Mouse (Mus musculus): ENCODE results near the gene Ptpn20. TPM values are rescaled to one million over a fixed set of nuclear protein-coding genes. Genes with fewer than 3 reads are reported as not detected.

Ptpn20 gene
- polyA plus RNA-seq, 1 experiment, result 0.08 TPM

DNA sequence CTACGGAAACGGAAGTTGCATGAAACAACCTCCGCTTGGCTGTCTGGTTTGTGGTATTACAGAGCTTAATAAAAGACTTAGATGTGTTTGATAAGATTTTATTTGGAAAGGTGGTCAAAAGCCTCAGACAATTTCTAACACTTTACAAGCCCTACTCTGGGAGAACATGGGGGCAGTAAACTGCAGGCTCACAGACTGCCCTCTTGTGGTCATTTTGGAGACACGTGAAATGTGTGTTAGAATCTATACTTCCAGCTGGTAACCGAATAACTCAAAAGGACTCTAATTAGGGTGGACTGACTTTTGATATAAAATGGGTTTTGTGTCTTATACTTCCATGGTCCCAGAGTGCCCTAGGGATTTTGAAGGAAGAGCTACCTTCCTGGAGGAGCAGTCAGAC lies 50.4 kb downstream of the Ptpn20 start:
- DNase-seq, result no peak
- Histone ChIP-seq H3K4me1 (ENCODE audit: control insufficient read depth, insufficient read depth, low read length) (no peaks in the 10 kb centered on the region), H3K4me3 (replicated peaks; ENCODE audit: insufficient read depth, low read depth, low read length) (no peak overlapping the region), H3K27me3 (ENCODE audit: control insufficient read depth, insufficient read depth, low read length) (no peaks in the 10 kb centered on the region), H3K27ac (ENCODE audit: insufficient read depth, low read length) (no peak overlapping the region)
- no peak for TF ChIP-seq POLR2A (IDR thresholded peaks at IDR 0.05; ENCODE audit: borderline replicate concordance, insufficient read depth, low read length)
- TF ChIP-seq CTCF (IDR thresholded peaks at IDR 0.05; ENCODE audit: borderline replicate concordance, insufficient read depth, low read depth, low read length), result peak; percentile 23; the same call in 1 of the 2 replicates
- WGBS, result 79% methylated on average over 5 of the region's 5 CpGs

DNA sequence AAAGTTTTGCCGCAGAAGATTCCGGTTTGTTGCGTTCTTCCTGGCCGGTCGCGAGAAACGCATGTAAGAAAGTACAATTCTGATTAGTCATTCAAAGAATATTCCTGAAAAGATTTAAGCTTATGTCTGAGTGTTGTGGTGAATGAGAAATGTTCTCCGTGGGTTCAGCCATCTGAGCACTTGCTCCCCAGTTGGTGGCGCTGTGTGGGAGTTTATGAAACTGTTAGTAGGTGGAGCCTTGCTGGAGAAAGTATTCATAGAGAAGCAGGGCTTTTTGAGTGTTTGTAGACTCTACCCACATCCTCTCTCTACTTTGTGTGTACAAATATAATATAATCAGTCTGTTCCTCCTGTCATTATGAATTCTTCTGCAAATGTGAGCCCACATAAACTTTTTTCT lies 61.7 kb downstream of the Ptpn20 start:
- no peaks in the 10 kb centered on the region for H3K27me3 ChIP-seq (ENCODE audit: control insufficient read depth, insufficient read depth, low read length)
- WGBS, result 90% methylated on average over 9 of the region's 9 CpGs
- no peaks in the 10 kb centered on the region for H3K4me1 ChIP-seq (ENCODE audit: control insufficient read depth, insufficient read depth, low read length)
- DNase-seq, result no peak
- no peak for TF ChIP-seq POLR2A (IDR thresholded peaks at IDR 0.05; ENCODE audit: borderline replicate concordance, insufficient read depth, low read length)
- no peak for TF ChIP-seq CTCF (IDR thresholded peaks at IDR 0.05; ENCODE audit: borderline replicate concordance, insufficient read depth, low read depth, low read length)
- H3K4me3 ChIP-seq (replicated peaks; ENCODE audit: insufficient read depth, low read depth, low read length), result no peak overlapping the region
- no peak overlapping the region for H3K27ac ChIP-seq (ENCODE audit: insufficient read depth, low read length)

- 90% methylated on average over 7 of the region's 7 CpGs for WGBS
- no peak for TF ChIP-seq POLR2A (IDR thresholded peaks at IDR 0.05; ENCODE audit: borderline replicate concordance, insufficient read depth, low read length)
- no peak for TF ChIP-seq CTCF (IDR thresholded peaks at IDR 0.05; ENCODE audit: borderline replicate concordance, insufficient read depth, low read depth, low read length)
- no peaks in the 10 kb centered on the region for H3K4me1 ChIP-seq (ENCODE audit: control insufficient read depth, insufficient read depth, low read length)
- H3K4me3 ChIP-seq (replicated peaks; ENCODE audit: insufficient read depth, low read depth, low read length), result no peak overlapping the region
- no peaks in the 10 kb centered on the region for H3K27me3 ChIP-seq (ENCODE audit: control insufficient read depth, insufficient read depth, low read length)
- no peak for DNase-seq
- H3K27ac ChIP-seq (ENCODE audit: insufficient read depth, low read length), result no peak overlapping the region
Observed at GRCm38 (mm10) chr14:33657471-33657901, 68.5 kb downstream of the Ptpn20 start.

GRCm38 (mm10) chr14:33658331-33658730 lies 69.3 kb downstream of the Ptpn20 start:
- H3K27ac ChIP-seq (ENCODE audit: insufficient read depth, low read length), result no peak overlapping the region
- TF ChIP-seq CTCF (IDR thresholded peaks at IDR 0.05; ENCODE audit: borderline replicate concordance, insufficient read depth, low read depth, low read length) (no peak), POLR2A (IDR thresholded peaks at IDR 0.05; ENCODE audit: borderline replicate concordance, insufficient read depth, low read length) (no peak)
- no peaks in the 10 kb centered on the region for H3K4me1 ChIP-seq (ENCODE audit: control insufficient read depth, insufficient read depth, low read length)
- no peaks in the 10 kb centered on the region for H3K27me3 ChIP-seq (ENCODE audit: control insufficient read depth, insufficient read depth, low read length)
- no peak for DNase-seq
- no peak overlapping the region for H3K4me3 ChIP-seq (replicated peaks; ENCODE audit: insufficient read depth, low read depth, low read length)
- WGBS, result 9% methylated on average over 2 of the region's 2 CpGs

GRCm38 (mm10) chr14:33662080-33662479 lies 73.1 kb downstream of the Ptpn20 start:
- TF ChIP-seq CTCF (IDR thresholded peaks at IDR 0.05; ENCODE audit: borderline replicate concordance, insufficient read depth, low read depth, low read length) (no peak), POLR2A (IDR thresholded peaks at IDR 0.05; ENCODE audit: borderline replicate concordance, insufficient read depth, low read length) (no peak)
- H3K27me3 ChIP-seq (ENCODE audit: control insufficient read depth, insufficient read depth, low read length), result no peaks in the 10 kb centered on the region
- WGBS, result 53% methylated on average over 9 of the region's 9 CpGs
- no peak overlapping the region for H3K4me3 ChIP-seq (replicated peaks; ENCODE audit: insufficient read depth, low read depth, low read length)
- no peak overlapping the region for H3K27ac ChIP-seq (ENCODE audit: insufficient read depth, low read length)
- no peaks in the 10 kb centered on the region for H3K4me1 ChIP-seq (ENCODE audit: control insufficient read depth, insufficient read depth, low read length)
- no peak for DNase-seq

- H3K4me3 ChIP-seq (replicated peaks; ENCODE audit: insufficient read depth, low read depth, low read length), result no peak overlapping the region
- 83% methylated on average over 6 of the region's 6 CpGs for WGBS
- DNase-seq, result no peak
- H3K4me1 ChIP-seq (ENCODE audit: control insufficient read depth, insufficient read depth, low read length), result no peaks in the 10 kb centered on the region
- H3K27me3 ChIP-seq (ENCODE audit: control insufficient read depth, insufficient read depth, low read length), result no peaks in the 10 kb centered on the region
- no peak for TF ChIP-seq POLR2A (IDR thresholded peaks at IDR 0.05; ENCODE audit: borderline replicate concordance, insufficient read depth, low read length)
- no peak for TF ChIP-seq CTCF (IDR thresholded peaks at IDR 0.05; ENCODE audit: borderline replicate concordance, insufficient read depth, low read depth, low read length)
- no peak overlapping the region for H3K27ac ChIP-seq (ENCODE audit: insufficient read depth, low read length)
Observed at GRCm38 (mm10) chr14:33666301-33666700, 77.3 kb downstream of the Ptpn20 start.

- no peaks in the 10 kb centered on the region for H3K4me1 ChIP-seq (ENCODE audit: control insufficient read depth, insufficient read depth, low read length)
- H3K4me3 ChIP-seq (replicated peaks; ENCODE audit: insufficient read depth, low read depth, low read length), result no peak overlapping the region
- no peak overlapping the region for H3K27ac ChIP-seq (ENCODE audit: insufficient read depth, low read length)
- WGBS, result 40% methylated on average over 11 of the region's 11 CpGs
- DNase-seq, result no peak
- TF ChIP-seq CTCF (IDR thresholded peaks at IDR 0.05; ENCODE audit: borderline replicate concordance, insufficient read depth, low read depth, low read length) (no peak), POLR2A (IDR thresholded peaks at IDR 0.05; ENCODE audit: borderline replicate concordance, insufficient read depth, low read length) (no peak)
- no peaks in the 10 kb centered on the region for H3K27me3 ChIP-seq (ENCODE audit: control insufficient read depth, insufficient read depth, low read length)
Observed at GRCm38 (mm10) chr14:33669891-33670290, 80.9 kb downstream of the Ptpn20 start.

GRCm38 (mm10) chr14:33673350-33674087 lies 84.5 kb downstream of the Ptpn20 start:
- 32% methylated on average over 5 of the region's 5 CpGs for WGBS
- no peak overlapping the region for H3K4me3 ChIP-seq (replicated peaks; ENCODE audit: insufficient read depth, low read depth, low read length)
- no peaks in the 10 kb centered on the region for H3K27me3 ChIP-seq (ENCODE audit: control insufficient read depth, insufficient read depth, low read length)
- no peak overlapping the region for H3K27ac ChIP-seq (ENCODE audit: insufficient read depth, low read length)
- TF ChIP-seq POLR2A (IDR thresholded peaks at IDR 0.05; ENCODE audit: borderline replicate concordance, insufficient read depth, low read length) (no peak), CTCF (IDR thresholded peaks at IDR 0.05; ENCODE audit: borderline replicate concordance, insufficient read depth, low read depth, low read length) (peak; percentile 79)
- DNase-seq, result peak; percentile 32 to 37
- no peaks in the 10 kb centered on the region for H3K4me1 ChIP-seq (ENCODE audit: control insufficient read depth, insufficient read depth, low read length)
